Mouse (Mus musculus) megakaryocyte, embryonic 14.5 days (primary cell): ENCODE data around the gene Gstm4. TPM values are rescaled to one million over a fixed set of nuclear protein-coding genes. Genes with fewer than 3 reads are reported as not detected.
A peak's percentile ranks its signal among the peaks of the same experiment; 100 is the strongest.

Experiments used
- H3K27me3 ChIP-seq: replicated peaks from 2 replicates; pipeline ENCODE3; 2012; ENCODE audit warnings: inconsistent platforms
- H3K36me3 ChIP-seq: replicated peaks from 2 replicates; pipeline ENCODE3; 2012; ENCODE audit warnings: low read length, inconsistent platforms, mixed read lengths
- H3K4me1 ChIP-seq: 2 replicates; pipeline ENCODE4 v1.6.1; 2012; ENCODE audit warnings: inconsistent platforms
- H3K4me3 ChIP-seq: replicated peaks from 2 replicates; pipeline ENCODE3; 2012; ENCODE audit warnings: moderate library complexity, mild to moderate bottlenecking, inconsistent platforms
- H3K9me3 ChIP-seq: 2 replicates; pipeline ENCODE4 v1.6.1; 2012; ENCODE audit warnings: inconsistent platforms
- FLI1 ChIP-seq: IDR thresholded peaks from 2 replicates; pipeline ENCODE4 v1.6.1; 2012; ENCODE audit warnings: low read length, inconsistent platforms, mixed read lengths
- GATA1 ChIP-seq: IDR thresholded peaks from 3 replicates; pipeline ENCODE4 v1.6.1; 2012; ENCODE audit warnings: mixed read lengths, low read length, inconsistent platforms, borderline replicate concordance
- polyA plus RNA-seq: library from polyadenylated mRNA; stranded (reverse); fragments of >175 nt; gene quantifications from 2 replicates; pipeline ENCODE4 v1.2.3, GENCODE M21; 2012; ENCODE audit warnings: low replicate concordance; ENCODE audit not compliant: insufficient read depth

The Gstm4 gene
- polyA plus RNA-seq, 1 experiment, result 1.4 TPM

- peaks cover 49% of the 10 kb centered on the region for H3K4me1 ChIP-seq
Observed at GRCm38 (mm10) chr3:108070295-108071293, 25.9 kb upstream of the Gstm4 start.

GRCm38 (mm10) chr3:108069231-108069870 is 24.7 kb upstream of the Gstm4 start:
- peaks cover 36% of the 10 kb centered on the region for H3K36me3 ChIP-seq
- no peaks in the 10 kb centered on the region for H3K9me3 ChIP-seq
- peaks cover 48% of the 10 kb centered on the region for H3K4me1 ChIP-seq
- H3K27me3 ChIP-seq, result peaks cover 6% of the 10 kb centered on the region
- no peak for TF ChIP-seq GATA1
- TF ChIP-seq FLI1, result no peak
- no peak overlapping the region for H3K4me3 ChIP-seq

More at GRCm38 (mm10) chr3:108070295-108071293, 25.9 kb upstream of the Gstm4 start:
- TF ChIP-seq GATA1, result no peak
- no peak for TF ChIP-seq FLI1
- Histone ChIP-seq H3K4me3 (peak overlapping the region; percentile 50), H3K36me3 (peaks cover 48% of the 10 kb centered on the region), H3K9me3 (no peaks in the 10 kb centered on the region), H3K27me3 (peaks cover 1% of the 10 kb centered on the region)

GRCm38 (mm10) chr3:108068826-108069225 is 24.1 kb upstream of the Gstm4 start:
- peaks cover 31% of the 10 kb centered on the region for H3K36me3 ChIP-seq
- H3K4me3 ChIP-seq, result no peak overlapping the region
- TF ChIP-seq FLI1 (no peak), GATA1 (no peak)
- H3K4me1 ChIP-seq, result peaks cover 43% of the 10 kb centered on the region
- H3K9me3 ChIP-seq, result no peaks in the 10 kb centered on the region
- H3K27me3 ChIP-seq, result peaks cover 10% of the 10 kb centered on the region

- H3K9me3 ChIP-seq, result no peaks in the 10 kb centered on the region
- peaks cover 15% of the 10 kb centered on the region for H3K27me3 ChIP-seq
- peaks cover 40% of the 10 kb centered on the region for H3K4me1 ChIP-seq
- H3K36me3 ChIP-seq, result peaks cover 18% of the 10 kb centered on the region
- H3K4me3 ChIP-seq, result no peak overlapping the region
- no peak for TF ChIP-seq GATA1
Observed at GRCm38 (mm10) chr3:108067370-108067934, 22.8 kb upstream of the Gstm4 start.

- Histone ChIP-seq H3K9me3 (no peaks in the 10 kb centered on the region), H3K4me1 (peaks cover 42% of the 10 kb centered on the region), H3K36me3 (peaks cover under 1% of the 10 kb centered on the region), H3K27me3 (peaks cover 15% of the 10 kb centered on the region), H3K4me3 (peak overlapping the region; percentile 56)
- no peak for TF ChIP-seq GATA1
- no peak for TF ChIP-seq FLI1
Observed at GRCm38 (mm10) chr3:108065551-108065950, 20.9 kb upstream of the Gstm4 start.

GRCm38 (mm10) chr3:108064672-108065071 is 20.0 kb upstream of the Gstm4 start:
- Histone ChIP-seq H3K4me1 (peaks cover 34% of the 10 kb centered on the region), H3K4me3 (no peak overlapping the region), H3K36me3 (no peaks in the 10 kb centered on the region), H3K9me3 (no peaks in the 10 kb centered on the region), H3K27me3 (peaks cover 15% of the 10 kb centered on the region)
- TF ChIP-seq FLI1 (no peak), GATA1 (no peak)

GRCm38 (mm10) chr3:108062648-108063047 is 18.0 kb upstream of the Gstm4 start:
- H3K27me3 ChIP-seq, result peaks cover 21% of the 10 kb centered on the region
- H3K4me3 ChIP-seq, result no peak overlapping the region
- H3K36me3 ChIP-seq, result no peaks in the 10 kb centered on the region
- H3K9me3 ChIP-seq, result no peaks in the 10 kb centered on the region
- peaks cover 23% of the 10 kb centered on the region for H3K4me1 ChIP-seq
- TF ChIP-seq FLI1 (no peak), GATA1 (no peak)

- peak overlapping the region; percentile 66 for H3K4me3 ChIP-seq
- TF ChIP-seq FLI1 (no peak), GATA1 (no peak)
Observed at GRCm38 (mm10) chr3:108061420-108061819, 16.7 kb upstream of the Gstm4 start.

GRCm38 (mm10) chr3:108050493-108050892 is 5.8 kb upstream of the Gstm4 start:
- Histone ChIP-seq H3K27me3 (peaks cover 4% of the 10 kb centered on the region), H3K9me3 (peaks cover 6% of the 10 kb centered on the region), H3K36me3 (no peaks in the 10 kb centered on the region), H3K4me1 (peaks cover 7% of the 10 kb centered on the region), H3K4me3 (no peak overlapping the region)
- TF ChIP-seq GATA1, result no peak
- no peak for TF ChIP-seq FLI1

More at GRCm38 (mm10) chr3:108061420-108061819, 16.7 kb upstream of the Gstm4 start:
- no peaks in the 10 kb centered on the region for H3K36me3 ChIP-seq
- H3K9me3 ChIP-seq, result no peaks in the 10 kb centered on the region
- peaks cover 23% of the 10 kb centered on the region for H3K4me1 ChIP-seq
- H3K27me3 ChIP-seq, result peaks cover 28% of the 10 kb centered on the region

GRCm38 (mm10) chr3:108048306-108048705 is 3.6 kb upstream of the Gstm4 start:
- TF ChIP-seq GATA1 (no peak), FLI1 (no peak)
- Histone ChIP-seq H3K36me3 (no peaks in the 10 kb centered on the region), H3K9me3 (no peaks in the 10 kb centered on the region), H3K4me3 (no peak overlapping the region), H3K4me1 (peaks cover 27% of the 10 kb centered on the region), H3K27me3 (peaks cover 4% of the 10 kb centered on the region)
